ENCODE assay signal across 7 mouse cellular contexts in genomic region chr5:143049746-143050145, GRCm38 (mm10).
DNase-seq lines count a peak whose midpoint lies in the region; ATAC-seq lines count a peak whose summit lies in the region.

No protein-coding gene starts in this region.

- H3K36me3 ChIP-seq in kidney, embryonic 15.5 days, result peaks cover 43% of the 10 kb centered on the region
- no peaks in the 10 kb centered on the region for H3K36me3 ChIP-seq in forebrain, embryonic 14.5 days (ENCODE audit: control insufficient read depth, insufficient read depth, low read length)
- no peaks in the 10 kb centered on the region; the same call in 1 of the 2 replicates for H3K36me3 ChIP-seq in macrophage (ENCODE audit: inconsistent target)

- no peak for DNase-seq in kidney, postnatal 36 days
- peak; percentile 69 for DNase-seq in brain, adult 2 months (ENCODE audit: low read depth, low spot score)
- DNase-seq in forebrain, embryonic 14.5 days (ENCODE audit: low spot score), result peak; percentile 79
- DNase-seq in urinary bladder, postnatal 10 days (ENCODE audit: low spot score), result no peak
- no peak for DNase-seq in gastrocnemius, postnatal 14 days

- no peak overlapping the region for H3K4me2 ChIP-seq in kidney, embryonic 15.5 days
- H3K4me2 ChIP-seq in forebrain, embryonic 14.5 days (ENCODE audit: low read length), result no peak overlapping the region

- H3K9me3 ChIP-seq in kidney, embryonic 15.5 days (replicated peaks), result no peaks in the 10 kb centered on the region
- no peaks in the 10 kb centered on the region for H3K9me3 ChIP-seq in forebrain, embryonic 14.5 days (replicated peaks; ENCODE audit: control insufficient read depth, low read length)

- H3K27ac ChIP-seq in kidney, embryonic 15.5 days, result peak overlapping the region; percentile 38
- peak overlapping the region; percentile 86; the same call in 1 of the 2 replicates for H3K27ac ChIP-seq in forebrain, embryonic 14.5 days (ENCODE audit: low read depth, low read length)
- peak overlapping the region; percentile 82 for H3K27ac ChIP-seq in macrophage

- H3K4me3 ChIP-seq in kidney, embryonic 15.5 days (replicated peaks), result no peak overlapping the region
- no peak overlapping the region for H3K4me3 ChIP-seq in forebrain, embryonic 14.5 days (ENCODE audit: low read depth, low read length)
- no peak overlapping the region for H3K4me3 ChIP-seq in macrophage (ENCODE audit: inconsistent target)

- no peaks in the 10 kb centered on the region for H3K27me3 ChIP-seq in kidney, embryonic 15.5 days
- no peaks in the 10 kb centered on the region for H3K27me3 ChIP-seq in forebrain, embryonic 14.5 days (replicated peaks; ENCODE audit: control insufficient read depth, insufficient read depth, low read length)

- H3K4me1 ChIP-seq in kidney, embryonic 15.5 days, result peaks cover 13% of the 10 kb centered on the region
- peaks cover 21% of the 10 kb centered on the region for H3K4me1 ChIP-seq in forebrain, embryonic 14.5 days (ENCODE audit: control insufficient read depth, insufficient read depth, low read length)

- 36% methylated on average over 4 of the region's 4 CpGs for WGBS in kidney, embryonic 15.5 days
- 15% methylated on average over 4 of the region's 4 CpGs for WGBS in forebrain, embryonic 14.5 days
- 66% methylated on average over 4 of the region's 4 CpGs for WGBS in macrophage (ENCODE audit: missing documents)

- intact Hi-C loops in gastrocnemius, postnatal 14 days (cut with DNase I; ENCODE audit: low total_unique reads), result no loop called here

- no peak for ATAC-seq in kidney, embryonic 15.5 days (replicated peaks; ENCODE audit: low FRiP score)
- ATAC-seq in forebrain, embryonic 14.5 days, result no peak

- H3K9ac ChIP-seq in kidney, embryonic 15.5 days, result no peak overlapping the region
- H3K9ac ChIP-seq in forebrain, embryonic 14.5 days (ENCODE audit: low read length), result no peak overlapping the region

- H3K79me2 ChIP-seq in macrophage (ENCODE audit: inconsistent target), result peaks cover 7% of the 10 kb centered on the region; the same call in 1 of the 2 replicates

Comparison
In these comparisons a context has a peak if more than half of its experiments do, and no peak if none do; other contexts are left out.
1. DNase-seq: peak in brain, adult 2 months (single experiment) and forebrain, embryonic 14.5 days (single experiment); none in kidney, postnatal 36 days (0 of 2), urinary bladder, postnatal 10 days (single experiment) and gastrocnemius, postnatal 14 days (single experiment).
2. Peak in every context shown above with its lines, with median percentiles within 50 percentile points of each other: H3K27ac ChIP-seq.